Mouse (Mus musculus) T-helper 17 cell (primary cell): ENCODE data around the gene Setd5.

Experiments
- in situ Hi-C, 2 experiments: fragments of 300-600 bp; cut with MboI, MseI; formaldehyde crosslinking; loops; 1 replicate in 1 of 2; 2 replicates in 1 of 2; pipeline ENCODE4 v1.15.1; 2025; ENCODE audit warnings: high pct_unique_total_duplicates in 2 of 2

Setd5 gene

GRCm38 (mm10) chr6:113179195-113179733 lies 102.1 kb downstream of the Setd5 start:
- in situ Hi-C loops: no loop called here

- in situ Hi-C loops: loop anchor here in 1 of 2 experiments (10.0 kb wide), 1 partner anchor 819 kb away; no protein-coding TSS in a partner anchor
Observed at GRCm38 (mm10) chr6:113184163-113184562, 107.0 kb downstream of the Setd5 start.

- in situ Hi-C loops: loop anchor here in 1 of 2 experiments (10.0 kb wide), 1 partner anchor 820 kb away; no protein-coding TSS in a partner anchor
Observed at GRCm38 (mm10) chr6:113184866-113185525, 107.8 kb downstream of the Setd5 start.

DNA sequence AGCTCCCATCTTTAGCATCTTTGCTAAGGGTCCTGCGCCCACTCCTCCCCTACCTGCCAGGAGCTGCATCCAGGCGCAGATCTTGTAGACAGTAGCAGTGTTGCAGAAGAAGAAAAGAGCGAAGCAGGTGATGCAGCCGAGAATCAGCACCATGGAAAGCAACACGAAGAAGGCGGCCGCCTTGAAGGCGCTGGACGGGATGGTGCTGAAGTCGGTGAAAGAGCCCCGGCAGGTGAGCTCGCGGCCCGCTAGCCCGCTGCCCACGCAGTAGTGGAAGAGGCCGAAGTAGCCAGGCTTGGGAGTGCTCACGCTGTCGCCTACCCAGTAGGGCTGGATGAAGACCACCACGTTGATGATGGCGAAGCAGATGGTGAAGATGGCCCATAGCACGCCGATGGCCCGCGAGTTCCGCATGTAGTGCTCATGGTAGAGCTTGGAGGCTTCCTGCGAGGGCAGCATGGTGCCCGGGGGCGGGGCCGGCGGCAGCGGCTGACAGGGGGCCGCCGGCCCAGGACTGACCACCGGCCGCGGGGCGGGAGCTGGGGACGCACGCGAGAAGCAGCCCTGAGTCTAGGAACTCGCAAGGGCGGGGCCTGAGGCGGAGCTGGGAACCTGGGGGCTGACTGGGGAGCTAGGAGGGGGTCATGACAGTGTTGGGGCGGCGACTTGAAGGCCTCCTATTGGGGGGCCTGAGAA lies 116.7 kb downstream of the Setd5 start:
- in situ Hi-C loops: no loop called here

- in situ Hi-C loops: no loop called here
Observed at GRCm38 (mm10) chr6:113194517-113194840, 117.3 kb downstream of the Setd5 start.

- in situ Hi-C loops: no loop called here
Observed at GRCm38 (mm10) chr6:113194841-113195595, 117.9 kb downstream of the Setd5 start, which contains the start of gene Lhfpl4. Gene Lhfpl4, minus strand, starts transcription at chr6:113195384.

- in situ Hi-C loops: no loop called here
Observed at GRCm38 (mm10) chr6:113195596-113195992, 118.4 kb downstream of the Setd5 start.
